Mouse (Mus musculus) forebrain, embryonic 10.5 days (tissue): ENCODE measurements around the gene Tacc3. TPM values are rescaled to one million over a fixed set of nuclear protein-coding genes. Genes with fewer than 3 reads are reported as not detected.

Source experiments
- DNase-seq: peaks from one replicate; pipeline ENCODE4 v3.0.0-alpha.2; 2017; ENCODE audit warnings: low spot score; ENCODE audit errors: extremely low spot score
- H3K27ac ChIP-seq: fragments of 300-500 bp; sonication (generic); 2 replicates; pipeline ENCODE4 v1.5.1; 2016; ENCODE audit warnings: mild to moderate bottlenecking
- H3K27me3 ChIP-seq: fragments of 300-500 bp; sonication (generic); 2 replicates; pipeline ENCODE4 v1.6.1; 2016; ENCODE audit warnings: mild to moderate bottlenecking; ENCODE audit not compliant: poor library complexity, severe bottlenecking
- H3K36me3 ChIP-seq: fragments of 300-500 bp; sonication (generic); replicated peaks from 2 replicates; pipeline ENCODE4 v1.6.1; 2016; ENCODE audit warnings: mild to moderate bottlenecking, moderate library complexity
- H3K4me1 ChIP-seq: fragments of 300-500 bp; sonication (generic); 2 replicates; pipeline ENCODE4 v1.6.1; 2016
- H3K4me3 ChIP-seq: fragments of 300-500 bp; sonication (generic); 2 replicates; pipeline ENCODE4 v1.5.1; 2016; ENCODE audit warnings: mild to moderate bottlenecking, moderate library complexity
- H3K9me3 ChIP-seq: fragments of 300-500 bp; sonication (generic); 2 replicates; pipeline ENCODE4 v1.6.1; 2016; ENCODE audit warnings: mild to moderate bottlenecking, moderate library complexity
- WGBS: fragments of 180-500 bp; shearing (Covaris S2); methylation state at CpG from one replicate; pipeline ENCODE4 v1.1.7; 2016; 5-methylcytosine and 5-hydroxymethylcytosine counted together
- polyA plus RNA-seq: library from polyadenylated mRNA; unstranded; fragments of >200 nt; fragmentation: Nextera tagmentation; extraction: Ambion mirVana; gene quantifications from 2 replicates; pipeline ENCODE4 v1.2.1, GENCODE M21; 2016

The Tacc3 gene
- 349 TPM in 2 replicates for polyA plus RNA-seq

- WGBS, result under 1% methylated on average over 60 of the region's 60 CpGs
- peak; percentile 98 for DNase-seq
- peak within 1 kb of the TSS; percentile 96 for H3K4me3 ChIP-seq
- H3K9me3 ChIP-seq, result no peaks in the 10 kb centered on the region
- H3K4me1 ChIP-seq, result peaks cover 52% of the 10 kb centered on the region
- peaks cover 59% of the 10 kb centered on the region for H3K36me3 ChIP-seq
- peak within 1 kb of the TSS; percentile 93 for H3K27ac ChIP-seq
- H3K27me3 ChIP-seq, result no peaks in the 10 kb centered on the region
These were observed at the start of gene Tacc3, which contains the start of gene Tmem129 for GRCm38 (mm10) chr5:33657787-33658663. Tacc3 (plus strand) TSS chr5:33658128. Tmem129 (minus strand) TSS chr5:33658416.

GRCm38 (mm10) chr5:33609226-33609625, 48.7 kb upstream of the Tacc3 start:
- Histone ChIP-seq H3K9me3 (no peaks in the 10 kb centered on the region), H3K27ac (no peak overlapping the region)
- WGBS, result 83% methylated on average over 1 of the region's 1 CpGs

GRCm38 (mm10) chr5:33611795-33612194, 46.1 kb upstream of the Tacc3 start:
- Histone ChIP-seq H3K9me3 (no peaks in the 10 kb centered on the region), H3K27ac (no peak overlapping the region), H3K4me1 (no peaks in the 10 kb centered on the region), H3K36me3 (peaks cover 78% of the 10 kb centered on the region), H3K4me3 (no peak overlapping the region), H3K27me3 (no peaks in the 10 kb centered on the region)
- 96% methylated on average over 1 of the region's 1 CpGs for WGBS
- no peak for DNase-seq

More at GRCm38 (mm10) chr5:33609226-33609625, 48.7 kb upstream of the Tacc3 start:
- no peak overlapping the region for H3K4me3 ChIP-seq
- DNase-seq, result no peak
- H3K4me1 ChIP-seq, result no peaks in the 10 kb centered on the region
- H3K36me3 ChIP-seq, result peaks cover 89% of the 10 kb centered on the region
- H3K27me3 ChIP-seq, result no peaks in the 10 kb centered on the region

- 93% methylated on average over 6 of the region's 6 CpGs for WGBS
- Histone ChIP-seq H3K36me3 (peaks cover 57% of the 10 kb centered on the region), H3K9me3 (no peaks in the 10 kb centered on the region), H3K4me1 (no peaks in the 10 kb centered on the region), H3K27ac (no peak overlapping the region), H3K27me3 (no peaks in the 10 kb centered on the region), H3K4me3 (no peak overlapping the region)
- DNase-seq, result no peak
These were observed 43.5 kb upstream of the Tacc3 start for GRCm38 (mm10) chr5:33614391-33614790.

GRCm38 (mm10) chr5:33622671-33623070, 35.3 kb upstream of the Tacc3 start:
- Histone ChIP-seq H3K27me3 (no peaks in the 10 kb centered on the region), H3K4me1 (peaks cover 9% of the 10 kb centered on the region), H3K27ac (no peak overlapping the region), H3K4me3 (no peak overlapping the region), H3K9me3 (no peaks in the 10 kb centered on the region), H3K36me3 (peaks cover 33% of the 10 kb centered on the region)
- 90% methylated on average over 2 of the region's 2 CpGs for WGBS
- no peak for DNase-seq

- no peak for DNase-seq
- Histone ChIP-seq H3K36me3 (peaks cover 33% of the 10 kb centered on the region), H3K27ac (no peak overlapping the region), H3K9me3 (no peaks in the 10 kb centered on the region), H3K4me1 (peaks cover 20% of the 10 kb centered on the region), H3K4me3 (no peak overlapping the region), H3K27me3 (no peaks in the 10 kb centered on the region)
- WGBS, result 87% methylated on average over 3 of the region's 3 CpGs
These were observed 34.2 kb upstream of the Tacc3 start for GRCm38 (mm10) chr5:33623766-33624165.

- Histone ChIP-seq H3K9me3 (no peaks in the 10 kb centered on the region), H3K4me1 (peaks cover 36% of the 10 kb centered on the region), H3K36me3 (peaks cover 22% of the 10 kb centered on the region), H3K27me3 (no peaks in the 10 kb centered on the region), H3K27ac (peak overlapping the region; percentile 92; the same call in 1 of the 2 replicates), H3K4me3 (peak overlapping the region; percentile 92)
- WGBS, result 64% methylated on average over 4 of the region's 4 CpGs
- no peak for DNase-seq
These were observed 30.0 kb upstream of the Tacc3 start for GRCm38 (mm10) chr5:33627968-33628367.

GRCm38 (mm10) chr5:33628820-33629300, 29.1 kb upstream of the Tacc3 start:
- 0% methylated on average over 24 of the region's 24 CpGs for WGBS
- DNase-seq, result peak; percentile 64

GRCm38 (mm10) chr5:33629301-33629987, 28.5 kb upstream of the Tacc3 start, which contains the start of the genes Fam53a and Gm9903:
Fam53a (minus strand) TSS chr5:33629635.
Gm9903 (plus strand) TSS chr5:33629925.
- Histone ChIP-seq H3K4me1 (peaks cover 36% of the 10 kb centered on the region), H3K9me3 (no peaks in the 10 kb centered on the region), H3K4me3 (peak within 1 kb of the TSS; percentile 92), H3K36me3 (peaks cover 15% of the 10 kb centered on the region), H3K27ac (peak within 1 kb of the TSS; percentile 92), H3K27me3 (no peaks in the 10 kb centered on the region)
- WGBS, result under 1% methylated on average over 98 of the region's 99 CpGs
- peak; percentile 99 for DNase-seq

More at GRCm38 (mm10) chr5:33628820-33629300, 29.1 kb upstream of the Tacc3 start:
- Histone ChIP-seq H3K4me3 (peak overlapping the region; percentile 92), H3K27ac (peak overlapping the region; percentile 92), H3K9me3 (no peaks in the 10 kb centered on the region), H3K4me1 (peaks cover 36% of the 10 kb centered on the region), H3K27me3 (no peaks in the 10 kb centered on the region), H3K36me3 (peaks cover 14% of the 10 kb centered on the region)

- Histone ChIP-seq H3K27ac (peak overlapping the region; percentile 92), H3K9me3 (no peaks in the 10 kb centered on the region), H3K4me3 (peak overlapping the region; percentile 92), H3K36me3 (peaks cover 16% of the 10 kb centered on the region), H3K4me1 (peaks cover 36% of the 10 kb centered on the region), H3K27me3 (no peaks in the 10 kb centered on the region)
- DNase-seq, result no peak
- WGBS, result 9% methylated on average over 9 of the region's 9 CpGs
These were observed 27.9 kb upstream of the Tacc3 start for GRCm38 (mm10) chr5:33630061-33630460.

- Histone ChIP-seq H3K4me1 (peaks cover 36% of the 10 kb centered on the region), H3K36me3 (peaks cover 16% of the 10 kb centered on the region), H3K27me3 (no peaks in the 10 kb centered on the region), H3K4me3 (peak overlapping the region; percentile 92), H3K9me3 (no peaks in the 10 kb centered on the region), H3K27ac (peak overlapping the region; percentile 92; the same call in 1 of the 2 replicates)
- 73% methylated on average over 4 of the region's 4 CpGs for WGBS
- DNase-seq, result no peak
These were observed 27.3 kb upstream of the Tacc3 start for GRCm38 (mm10) chr5:33630615-33631014.

- Histone ChIP-seq H3K4me1 (peaks cover 29% of the 10 kb centered on the region), H3K27me3 (no peaks in the 10 kb centered on the region), H3K27ac (no peak overlapping the region), H3K9me3 (no peaks in the 10 kb centered on the region), H3K36me3 (peaks cover 31% of the 10 kb centered on the region), H3K4me3 (no peak overlapping the region)
- no peak for DNase-seq
- WGBS, result 96% methylated on average over 1 of the region's 1 CpGs
These were observed 25.4 kb upstream of the Tacc3 start for GRCm38 (mm10) chr5:33632526-33632925.
